23 mouse cellular contexts compared by ENCODE assay signal in genomic region chr2:10901926-10902325, GRCm38 (mm10).
DNase-seq lines count a peak whose midpoint lies in the region; ATAC-seq lines count a peak whose summit lies in the region.
"Had no signal": no experiment of that assay in that cellular context is flagged by ENCODE, and none has a peak within 500 bp of the region (broad histone marks: within the 10 kb centered on the region; RNA-seq: fewer than 3 reads in every experiment).

No protein-coding gene starts in this region.

- no peaks in the 10 kb centered on the region for H3K4me1 ChIP-seq in midbrain, embryonic 14.5 days (ENCODE audit: control insufficient read depth, insufficient read depth, low read length)
- no peaks in the 10 kb centered on the region for H3K4me1 ChIP-seq in midbrain, embryonic 11.5 days (ENCODE audit: control insufficient read depth, insufficient read depth, low read length)
- H3K4me1 ChIP-seq: forebrain, embryonic 10.5 days; forebrain, embryonic 13.5 days; heart, embryonic 12.5 days; heart, embryonic 15.5 days; hindbrain, embryonic 10.5 days; hindbrain, embryonic 13.5 days; intestine, embryonic 15.5 days had no signal

- H3K4me2 ChIP-seq in midbrain, embryonic 14.5 days (ENCODE audit: low read length) = no peak overlapping the region
- H3K4me2 ChIP-seq in midbrain, embryonic 11.5 days = no peak overlapping the region
- H3K4me2 ChIP-seq: forebrain, embryonic 13.5 days; heart, embryonic 12.5 days; heart, embryonic 15.5 days; hindbrain, embryonic 13.5 days; intestine, embryonic 15.5 days had no signal

- DNase-seq in cerebellum, postnatal 10 days = peak; percentile 81 to 87
- DNase-seq in cerebellum, adult 11-12 months = no peak
- peak; percentile 10 to 19 for DNase-seq in cerebellum, postnatal 36 days
- no peak for DNase-seq in cerebellum, adult 8-10 months
- peak; percentile 15 for DNase-seq in midbrain, embryonic 14.5 days
- no peak for DNase-seq in midbrain, embryonic 11.5 days (ENCODE audit: low spot score, missing footprints)
- DNase-seq: adrenal gland, postnatal 10 days; adrenal gland, postnatal 36 days; cerebellum, adult 11 months; gastrocnemius, postnatal 25 days; heart, adult 18-20 months; heart, postnatal 10 days; heart, postnatal 36 days; kidney, adult 11 months had no signal

- no peak overlapping the region for H3K9ac ChIP-seq in midbrain, embryonic 14.5 days (replicated peaks; ENCODE audit: low read length)
- no peak overlapping the region for H3K9ac ChIP-seq in midbrain, embryonic 11.5 days (ENCODE audit: low read length)
- H3K9ac ChIP-seq: forebrain, embryonic 13.5 days; heart, embryonic 12.5 days; heart, embryonic 15.5 days; hindbrain, embryonic 13.5 days; intestine, embryonic 15.5 days had no signal

- WGBS in midbrain, embryonic 14.5 days = 76% methylated on average over 3 of the region's 3 CpGs
- 90% methylated on average over 3 of the region's 3 CpGs for WGBS in midbrain, embryonic 11.5 days

- no peaks in the 10 kb centered on the region for H3K9me3 ChIP-seq in midbrain, embryonic 14.5 days (ENCODE audit: control insufficient read depth, low read length)
- H3K9me3 ChIP-seq in midbrain, embryonic 11.5 days (ENCODE audit: control insufficient read depth, low read length) = no peaks in the 10 kb centered on the region
- H3K9me3 ChIP-seq: forebrain, embryonic 10.5 days; forebrain, embryonic 13.5 days; heart, embryonic 15.5 days; hindbrain, embryonic 10.5 days; hindbrain, embryonic 13.5 days; intestine, embryonic 15.5 days had no signal

- H3K36me3 ChIP-seq in midbrain, embryonic 14.5 days (ENCODE audit: control insufficient read depth, insufficient read depth, low read length) = no peaks in the 10 kb centered on the region
- H3K36me3 ChIP-seq in midbrain, embryonic 11.5 days (ENCODE audit: control insufficient read depth, insufficient read depth, low read length) = no peaks in the 10 kb centered on the region
- H3K36me3 ChIP-seq: forebrain, embryonic 10.5 days; heart, embryonic 12.5 days; heart, embryonic 15.5 days; hindbrain, embryonic 10.5 days; hindbrain, embryonic 13.5 days; intestine, embryonic 15.5 days had no signal

- no peak overlapping the region for H3K27ac ChIP-seq in midbrain, embryonic 14.5 days (replicated peaks; ENCODE audit: low read depth, low read length)
- no peak overlapping the region for H3K27ac ChIP-seq in midbrain, embryonic 11.5 days (ENCODE audit: low read depth, low read length)
- H3K27ac ChIP-seq: forebrain, embryonic 10.5 days; forebrain, embryonic 13.5 days; heart, embryonic 15.5 days; hindbrain, embryonic 10.5 days; hindbrain, embryonic 13.5 days; intestine, embryonic 15.5 days had no signal

- no peak overlapping the region for H3K4me3 ChIP-seq in midbrain, embryonic 14.5 days (replicated peaks; ENCODE audit: low read depth, low read length)
- H3K4me3 ChIP-seq in midbrain, embryonic 11.5 days (ENCODE audit: low read depth, low read length) = no peak overlapping the region
- H3K4me3 ChIP-seq: forebrain, embryonic 10.5 days; forebrain, embryonic 13.5 days; heart, embryonic 12.5 days; heart, embryonic 15.5 days; hindbrain, embryonic 10.5 days; hindbrain, embryonic 13.5 days; intestine, embryonic 15.5 days had no signal

- H3K27me3 ChIP-seq in midbrain, embryonic 14.5 days (ENCODE audit: control insufficient read depth, insufficient read depth, low read length) = no peaks in the 10 kb centered on the region
- no peaks in the 10 kb centered on the region for H3K27me3 ChIP-seq in midbrain, embryonic 11.5 days (ENCODE audit: control insufficient read depth, insufficient read depth, low read length)
- H3K27me3 ChIP-seq: forebrain, embryonic 13.5 days; heart, embryonic 12.5 days; heart, embryonic 15.5 days; hindbrain, embryonic 13.5 days; intestine, embryonic 15.5 days had no signal

- no peak for ATAC-seq in midbrain, embryonic 14.5 days (ENCODE audit: low FRiP score, low TSS enrichment)
- ATAC-seq in midbrain, embryonic 11.5 days (ENCODE audit: low FRiP score) = no peak
- ATAC-seq: forebrain, embryonic 13.5 days; hindbrain, embryonic 16.5 days; intestine, embryonic 15.5 days; Patski had no signal

Comparison
In these comparisons a context has a peak if more than half of its experiments do, and no peak if none do; other contexts are left out.
1. DNase-seq: peak in cerebellum, postnatal 10 days (2 of 2), cerebellum, postnatal 36 days (2 of 2) and midbrain, embryonic 14.5 days (single experiment); none in cerebellum, adult 11-12 months (single experiment), cerebellum, adult 8-10 months (single experiment) and midbrain, embryonic 11.5 days (single experiment).